Mouse (Mus musculus) heart, adult 9 months (tissue): ENCODE measurements around the gene Wbp2nl.
"Not testable (repeated sequence)": the region's sequence is repeated elsewhere in the genome, so short reads cannot be mapped to it uniquely, and the experiment has no call there.

Experiments
- DNase-seq, 2 experiments: peaks; one replicate each; pipeline ENCODE4 v3.0.0; 2022; ENCODE audit warnings: low spot score in 2 of 2

The Wbp2nl gene

GRCm38 (mm10) chr15:82348258-82348998, 49.7 kb downstream of the Wbp2nl start:
- no peak for DNase-seq

GRCm38 (mm10) chr15:82348999-82349341, 50.2 kb downstream of the Wbp2nl start:
- DNase-seq = no peak

GRCm38 (mm10) chr15:82350349-82350748, 51.6 kb downstream of the Wbp2nl start:
- no peak for DNase-seq

GRCm38 (mm10) chr15:82351480-82351879, 52.7 kb downstream of the Wbp2nl start:
- no peak for DNase-seq

GRCm38 (mm10) chr15:82353078-82353744, 54.5 kb downstream of the Wbp2nl start:
- DNase-seq = no peak

- DNase-seq = no peak
Measured at GRCm38 (mm10) chr15:82353745-82354113, 55.0 kb downstream of the Wbp2nl start.

- DNase-seq = peak; percentile 97 to 98
Measured at GRCm38 (mm10) chr15:82354126-82354945, 55.6 kb downstream of the Wbp2nl start, which contains the start of gene Ndufa6. Ndufa6 (minus strand) TSS chr15:82354322.

GRCm38 (mm10) chr15:82358431-82359260, 59.9 kb downstream of the Wbp2nl start:
- no peak for DNase-seq

GRCm38 (mm10) chr15:82361459-82362018, 62.8 kb downstream of the Wbp2nl start:
- DNase-seq = no peak

- DNase-seq = no peak
Measured at GRCm38 (mm10) chr15:82362234-82362633, 63.5 kb downstream of the Wbp2nl start.

GRCm38 (mm10) chr15:82363801-82364200, 65.0 kb downstream of the Wbp2nl start:
- DNase-seq = not testable (repeated sequence)
